Mouse (Mus musculus): ENCODE results near the gene Cd209f. TPM values are rescaled to one million over a fixed set of nuclear protein-coding genes. Genes with fewer than 3 reads are reported as not detected.

Gene Cd209f
- not detected for total RNA-seq (2023)

DNA sequence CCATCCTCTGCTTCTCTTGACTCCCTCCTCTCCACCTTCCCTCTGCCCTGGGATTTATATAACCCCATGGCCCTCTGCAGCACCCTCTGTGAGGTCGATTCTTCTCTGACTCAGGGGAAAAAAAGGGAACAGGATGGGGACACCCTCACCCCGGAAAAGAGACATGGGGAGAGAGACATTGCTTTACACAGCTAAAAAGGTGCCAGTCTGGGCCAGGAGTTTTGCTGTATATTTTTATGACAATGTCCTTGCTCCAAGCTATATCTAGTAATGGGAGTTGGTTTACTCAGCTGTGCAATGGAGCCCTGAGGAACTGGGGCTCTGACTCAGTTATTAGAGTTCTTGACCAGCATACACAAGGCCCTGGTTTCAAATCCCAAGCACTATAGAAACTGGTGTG is at the start of gene Cd209f:
Gene Cd209f, minus strand, starts transcription at position 101 of the 400 bp plus-strand sequence.

GRCm38 (mm10) chr8:4133798-4134197 is 28.2 kb upstream of the Cd209f start, which contains the start of gene Cd209g:
Cd209g (plus strand) TSS chr8:4134098.

Other genes starting within 250 kb of the Cd209f start
- under 1 TPM in 1 of 2 experiments, not detected in 1; 0.39 TPM for gene Cd209d, start 227.3 kb downstream of the Cd209f start, total RNA-seq (2023)
- not detected for gene Cd209b, start 179.0 kb downstream of the Cd209f start, total RNA-seq (2023)
- gene Cd209c, start 151.1 kb downstream of the Cd209f start, total RNA-seq (2023) = under 1 TPM; 0.44 to 0.79 TPM
- not detected for gene Cd209g, start 28.3 kb upstream of the Cd209f start, total RNA-seq (2023)
- gene Evi5l, start 60.7 kb upstream of the Cd209f start, total RNA-seq (2023) = 10 to 100 TPM in 1 of 2 experiments, 1 to 10 TPM in 1; 8.8 to 11.4 TPM
- gene Prr36, start 111.6 kb upstream of the Cd209f start, total RNA-seq (2023) = under 1 TPM; 0.24 to 0.26 TPM
- gene Lrrc8e, start 121.0 kb upstream of the Cd209f start, total RNA-seq (2023) = not detected
- 10 to 100 TPM; 46.7 to 54.4 TPM for gene Map2k7, start 132.9 kb upstream of the Cd209f start, total RNA-seq (2023)
- not detected for gene Gm49320, start 133.0 kb upstream of the Cd209f start, total RNA-seq (2023)
- 1 to 10 TPM; 8.2 to 9.2 TPM for gene Tgfbr3l, start 142.4 kb upstream of the Cd209f start, total RNA-seq (2023)
- gene Snapc2, start 147.2 kb upstream of the Cd209f start, total RNA-seq (2023) = 10 to 100 TPM; 12.1 to 13.5 TPM
- gene Ctxn1, start 153.4 kb upstream of the Cd209f start, total RNA-seq (2023) = 1 to 10 TPM in 1 of 2 experiments, under 1 TPM in 1; 0.44 to 1.1 TPM
- gene Timm44, start 170.1 kb upstream of the Cd209f start, total RNA-seq (2023) = 10 to 100 TPM; 29.9 to 38.5 TPM
- gene Ccl25, start 219.4 kb upstream of the Cd209f start, total RNA-seq (2023) = 10 to 100 TPM; 10.8 to 12.3 TPM
- gene Elavl1, start 219.6 kb upstream of the Cd209f start, total RNA-seq (2023) = 10 to 100 TPM; 72.0 to 78.3 TPM

All from neutrophil, adult 83 days (primary cell).